Mouse (Mus musculus) liver, embryonic 15.5 days (tissue): ENCODE data around the gene Olfr805. TPM values are rescaled to one million over a fixed set of nuclear protein-coding genes. Genes with fewer than 3 reads are reported as not detected.

Source experiments
- ATAC-seq: fragments of 200-750 bp; cut with Nextera tagmentation; 2 replicates; pipeline ENCODE4 v1.8.0; 2017; ENCODE audit warnings: moderate number of reproducible peaks, mild to moderate bottlenecking, moderate library complexity; ENCODE audit not compliant: insufficient read depth
- H3K27ac ChIP-seq: fragments of 300-500 bp; sonication (generic); replicated peaks from 2 replicates; pipeline ENCODE4 v1.5.1; 2015; ENCODE audit warnings: mild to moderate bottlenecking, inconsistent platforms
- H3K27me3 ChIP-seq: fragments of 300-500 bp; sonication (generic); 2 replicates; pipeline ENCODE4 v1.6.1; 2015; ENCODE audit warnings: mild to moderate bottlenecking, inconsistent platforms
- H3K36me3 ChIP-seq: fragments of 300-500 bp; sonication (generic); replicated peaks from 2 replicates; pipeline ENCODE4 v1.6.1; 2015; ENCODE audit warnings: moderate library complexity, mild to moderate bottlenecking, inconsistent platforms
- H3K4me1 ChIP-seq: fragments of 300-500 bp; sonication (generic); replicated peaks from 2 replicates; pipeline ENCODE4 v1.6.1; 2015; ENCODE audit warnings: inconsistent platforms
- H3K4me2 ChIP-seq: fragments of 300-500 bp; sonication (generic); 2 replicates; pipeline ENCODE4 v1.6.1; 2015; ENCODE audit warnings: moderate library complexity, mild to moderate bottlenecking, inconsistent platforms
- H3K4me3 ChIP-seq: fragments of 300-500 bp; sonication (generic); replicated peaks from 2 replicates; pipeline ENCODE4 v1.5.1; 2015; ENCODE audit warnings: mild to moderate bottlenecking, inconsistent platforms
- H3K9ac ChIP-seq: fragments of 300-500 bp; sonication (generic); 2 replicates; pipeline ENCODE4 v1.6.1; 2015; ENCODE audit warnings: moderate library complexity, mild to moderate bottlenecking, inconsistent platforms
- H3K9me3 ChIP-seq: fragments of 300-500 bp; sonication (generic); replicated peaks from 2 replicates; pipeline ENCODE4 v1.6.1; 2016; ENCODE audit warnings: inconsistent platforms
- WGBS: fragments of 180-500 bp; shearing (Covaris S2); methylation state at CpG from one replicate; pipeline ENCODE4 v1.1.7; 2015; ENCODE audit warnings: mixed read lengths; ENCODE audit not compliant: insufficient replicate concordance; 5-methylcytosine and 5-hydroxymethylcytosine counted together
- polyA plus RNA-seq: library from polyadenylated mRNA; unstranded; fragments of >200 nt; fragmentation: Nextera tagmentation; extraction: Ambion mirVana; gene quantifications from 2 replicates; pipeline ENCODE4 v1.2.1, GENCODE M21; 2015

Gene Olfr805
- polyA plus RNA-seq: not detected in 2 replicates

DNA sequence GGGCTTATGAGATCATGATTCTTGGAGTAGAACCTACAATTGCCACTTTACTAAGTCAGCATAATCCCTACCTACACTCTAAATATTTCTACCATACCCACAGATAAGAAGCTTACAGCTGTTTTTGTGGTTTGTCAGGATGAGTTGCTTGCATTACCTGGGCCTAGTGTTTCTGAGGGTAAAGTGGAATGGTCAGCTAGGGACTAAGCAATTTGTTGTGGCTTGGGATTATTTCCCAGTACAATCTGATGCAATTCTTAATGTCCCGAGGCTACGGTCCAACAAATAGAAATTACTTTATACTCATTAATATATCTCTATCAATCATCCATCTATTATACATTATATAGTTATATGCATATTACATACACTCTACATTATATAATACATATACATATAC is at the start of gene Olfr805:
TSS of gene Olfr805 (minus strand) at position 101 of the 400 bp plus-strand sequence.
- Histone ChIP-seq H3K9me3 (no peaks in the 10 kb centered on the region), H3K4me1 (no peaks in the 10 kb centered on the region), H3K4me2 (no peak within 1 kb of the TSS), H3K9ac (no peak within 1 kb of the TSS), H3K36me3 (no peaks in the 10 kb centered on the region), H3K4me3 (no peak within 1 kb of the TSS), H3K27me3 (no peaks in the 10 kb centered on the region), H3K27ac (no peak within 1 kb of the TSS)
- ATAC-seq: no peak
- 80% methylated on average over 2 of the region's 2 CpGs for WGBS

GRCm38 (mm10) chr10:129778123-129778522 is 48.9 kb upstream of the Olfr805 start:
- ATAC-seq: no peak
- no peak overlapping the region for H3K4me3 ChIP-seq
- no peaks in the 10 kb centered on the region for H3K27me3 ChIP-seq
- H3K36me3 ChIP-seq: no peaks in the 10 kb centered on the region
- H3K9ac ChIP-seq: no peak overlapping the region
- no peaks in the 10 kb centered on the region for H3K9me3 ChIP-seq
- H3K4me2 ChIP-seq: no peak overlapping the region
- H3K4me1 ChIP-seq: no peaks in the 10 kb centered on the region
- no peak overlapping the region for H3K27ac ChIP-seq

DNA sequence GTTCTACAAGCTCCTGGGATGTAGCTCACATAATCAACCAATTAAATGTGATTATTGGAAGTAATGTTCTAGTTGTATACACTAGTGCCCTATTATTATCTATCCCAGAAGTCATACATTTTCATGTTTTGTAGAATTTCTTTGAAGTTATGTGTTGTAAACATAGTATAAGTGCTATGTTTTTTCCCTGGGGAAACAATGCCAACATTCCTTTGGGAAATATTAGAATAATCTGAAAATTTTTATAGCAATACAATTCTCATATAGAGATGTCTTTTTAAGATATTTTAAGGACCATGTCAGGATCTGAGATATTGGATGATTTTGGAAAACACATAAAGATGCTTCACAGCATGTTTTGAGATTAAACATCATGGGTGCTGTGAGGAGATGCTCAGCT is 45.2 kb upstream of the Olfr805 start, which contains the start of gene Olfr809:
TSS of gene Olfr809 (plus strand) at position 301 of the 400 bp plus-strand sequence.
- no peak within 1 kb of the TSS for H3K9ac ChIP-seq
- no peaks in the 10 kb centered on the region for H3K9me3 ChIP-seq
- no peaks in the 10 kb centered on the region for H3K4me1 ChIP-seq
- no peak for ATAC-seq
- H3K27ac ChIP-seq: no peak within 1 kb of the TSS
- H3K36me3 ChIP-seq: no peaks in the 10 kb centered on the region
- H3K4me3 ChIP-seq: no peak within 1 kb of the TSS
- no peaks in the 10 kb centered on the region for H3K27me3 ChIP-seq
- H3K4me2 ChIP-seq: no peak within 1 kb of the TSS

- H3K4me3 ChIP-seq: no peak within 1 kb of the TSS
- 46% methylated on average over 1 of the region's 1 CpGs for WGBS
- no peaks in the 10 kb centered on the region for H3K27me3 ChIP-seq
- H3K36me3 ChIP-seq: no peaks in the 10 kb centered on the region
- H3K9me3 ChIP-seq: no peaks in the 10 kb centered on the region
- no peak within 1 kb of the TSS for H3K27ac ChIP-seq
- ATAC-seq: no peak
- no peaks in the 10 kb centered on the region for H3K4me1 ChIP-seq
- H3K4me2 ChIP-seq: no peak within 1 kb of the TSS
- no peak within 1 kb of the TSS for H3K9ac ChIP-seq
Measured at GRCm38 (mm10) chr10:129765182-129765581, 36.0 kb upstream of the Olfr805 start, which contains the start of gene Olfr808. Olfr808 (plus strand) TSS chr10:129765482.

DNA sequence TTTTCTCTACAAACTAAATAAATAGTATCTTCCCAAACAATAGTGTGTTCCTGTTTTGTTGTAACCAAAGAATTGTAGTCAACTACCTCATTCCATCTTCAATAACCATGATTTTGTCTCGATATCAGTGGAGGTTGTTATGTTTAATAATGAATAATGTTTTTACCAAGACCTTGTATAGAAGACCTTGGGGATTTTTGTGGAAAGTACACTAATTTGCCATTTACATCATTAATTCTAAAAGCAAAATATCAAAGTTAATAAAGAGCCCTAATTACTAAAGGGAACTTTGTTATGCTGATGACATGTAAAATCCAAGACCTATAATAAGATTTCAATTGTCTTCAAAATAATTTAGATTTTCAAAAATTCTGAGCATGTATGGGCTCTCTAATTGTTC is 28.5 kb upstream of the Olfr805 start, which contains the start of gene Olfr807:
TSS of gene Olfr807 (minus strand) at position 101 of the 400 bp plus-strand sequence.
- H3K36me3 ChIP-seq: no peaks in the 10 kb centered on the region
- no peak within 1 kb of the TSS for H3K4me2 ChIP-seq
- H3K27ac ChIP-seq: no peak within 1 kb of the TSS
- H3K27me3 ChIP-seq: no peaks in the 10 kb centered on the region
- H3K4me1 ChIP-seq: no peaks in the 10 kb centered on the region
- no peak within 1 kb of the TSS for H3K9ac ChIP-seq
- H3K9me3 ChIP-seq: no peaks in the 10 kb centered on the region
- ATAC-seq: no peak
- no peak within 1 kb of the TSS for H3K4me3 ChIP-seq
- WGBS: 52% methylated on average over 1 of the region's 1 CpGs

GRCm38 (mm10) chr10:129741821-129742220 is 12.6 kb upstream of the Olfr805 start, which contains the start of gene Olfr806:
Olfr806 (minus strand) TSS chr10:129741921.
- Histone ChIP-seq H3K9ac (no peak within 1 kb of the TSS), H3K4me2 (no peak within 1 kb of the TSS), H3K9me3 (no peaks in the 10 kb centered on the region), H3K27me3 (no peaks in the 10 kb centered on the region), H3K27ac (no peak within 1 kb of the TSS), H3K4me1 (no peaks in the 10 kb centered on the region), H3K4me3 (no peak within 1 kb of the TSS), H3K36me3 (no peaks in the 10 kb centered on the region)
- ATAC-seq: no peak

DNA sequence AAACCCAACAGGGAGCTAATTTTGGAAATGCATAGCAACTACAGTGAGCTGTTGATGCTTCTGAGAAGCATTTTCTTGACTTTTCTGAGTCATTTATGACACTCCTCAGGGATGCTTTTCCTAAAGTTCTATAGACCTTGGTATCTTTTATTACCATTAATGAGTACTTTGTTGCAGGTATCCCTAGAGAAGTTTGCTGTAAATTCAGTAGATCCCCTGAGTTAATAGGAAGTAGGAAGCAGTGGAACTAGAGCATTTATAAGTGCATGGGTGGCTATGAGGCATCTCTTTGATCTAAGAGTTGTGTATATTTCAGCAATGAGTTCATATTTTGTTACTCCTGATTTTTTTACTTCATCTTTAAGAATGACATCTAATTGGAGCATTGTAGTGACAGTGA is 26.3 kb downstream of the Olfr805 start, which contains the start of gene Olfr804:
TSS of gene Olfr804 (plus strand) at position 301 of the 400 bp plus-strand sequence.
- Histone ChIP-seq H3K27me3 (no peaks in the 10 kb centered on the region), H3K4me1 (no peaks in the 10 kb centered on the region), H3K9me3 (no peaks in the 10 kb centered on the region), H3K4me3 (no peak within 1 kb of the TSS), H3K36me3 (no peaks in the 10 kb centered on the region), H3K4me2 (no peak within 1 kb of the TSS), H3K9ac (no peak within 1 kb of the TSS), H3K27ac (no peak within 1 kb of the TSS)
- ATAC-seq: no peak

DNA sequence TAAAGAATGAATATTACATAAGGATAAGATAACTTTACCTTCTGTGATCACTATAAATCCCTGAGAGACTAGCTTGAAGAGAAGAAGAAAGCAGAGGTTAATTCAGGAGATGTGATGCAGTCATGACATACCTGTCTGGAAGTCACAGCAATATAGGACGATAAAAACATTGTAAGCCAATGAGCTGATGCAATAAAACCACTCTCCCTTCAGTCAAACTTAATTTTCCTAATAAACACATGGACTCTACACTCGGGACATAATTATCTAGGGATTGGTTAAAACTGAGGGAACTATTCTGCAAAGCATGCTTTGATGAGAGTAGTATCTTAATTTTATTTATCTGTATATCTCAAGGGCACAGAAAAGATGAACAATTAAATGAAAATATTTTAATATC is 35.0 kb downstream of the Olfr805 start, which contains the start of gene Olfr803:
TSS of gene Olfr803 (minus strand) at position 101 of the 400 bp plus-strand sequence.
- H3K36me3 ChIP-seq: no peaks in the 10 kb centered on the region
- no peak within 1 kb of the TSS for H3K9ac ChIP-seq
- H3K27ac ChIP-seq: no peak within 1 kb of the TSS
- H3K27me3 ChIP-seq: no peaks in the 10 kb centered on the region
- WGBS: 51% methylated on average over 2 of the region's 2 CpGs
- no peak within 1 kb of the TSS for H3K4me3 ChIP-seq
- no peak within 1 kb of the TSS for H3K4me2 ChIP-seq
- H3K4me1 ChIP-seq: no peaks in the 10 kb centered on the region
- no peak for ATAC-seq
- H3K9me3 ChIP-seq: no peaks in the 10 kb centered on the region

GRCm38 (mm10) chr10:129688069-129688468 is 41.1 kb downstream of the Olfr805 start, which contains the start of gene Olfr802:
Olfr802 (minus strand) TSS chr10:129688169.
- H3K9ac ChIP-seq: no peak within 1 kb of the TSS
- 35% methylated on average over 1 of the region's 1 CpGs for WGBS
- ATAC-seq: no peak
- H3K27ac ChIP-seq: no peak within 1 kb of the TSS
- no peaks in the 10 kb centered on the region for H3K9me3 ChIP-seq
- H3K4me2 ChIP-seq: no peak within 1 kb of the TSS
- H3K4me1 ChIP-seq: no peaks in the 10 kb centered on the region
- no peaks in the 10 kb centered on the region for H3K27me3 ChIP-seq
- H3K4me3 ChIP-seq: no peak within 1 kb of the TSS
- H3K36me3 ChIP-seq: no peaks in the 10 kb centered on the region

- WGBS: 49% methylated on average over 1 of the region's 1 CpGs
- ATAC-seq: no peak
- Histone ChIP-seq H3K4me2 (no peak within 1 kb of the TSS), H3K4me1 (no peaks in the 10 kb centered on the region), H3K9ac (no peak within 1 kb of the TSS), H3K27ac (no peak within 1 kb of the TSS), H3K4me3 (no peak within 1 kb of the TSS), H3K9me3 (no peaks in the 10 kb centered on the region), H3K36me3 (no peaks in the 10 kb centered on the region), H3K27me3 (no peaks in the 10 kb centered on the region)
Measured at GRCm38 (mm10) chr10:129673765-129674164, 55.4 kb downstream of the Olfr805 start, which contains the start of gene Olfr801. Olfr801 (minus strand) TSS chr10:129673865.
